Mouse (Mus musculus): ENCODE measurements at regions not wholly inside any gene's neighbourhood (a gene's known extent, or its start where the extent isn't known, plus 50 kb on each side); places are given as distances from the start of the nearest gene placed in this dataset.
A peak's percentile ranks its signal among the peaks of the same experiment; 100 is the strongest.

GRCm38 (mm10) chr1:42418233-42418632 is 277.3 kb upstream of the Pou3f3 start:
- no peak for DNase-seq (ENCODE audit: extremely low spot score, low read depth, low spot score)

GRCm38 (mm10) chr1:42436366-42436998 is 259.1 kb upstream of the Pou3f3 start:
- DNase-seq (ENCODE audit: extremely low spot score, low read depth, low spot score): no peak

- DNase-seq (ENCODE audit: extremely low spot score, low read depth, low spot score): no peak
Measured at GRCm38 (mm10) chr1:42468365-42468764, 227.2 kb upstream of the Pou3f3 start.

GRCm38 (mm10) chr1:42471846-42472494 is 223.6 kb upstream of the Pou3f3 start:
- DNase-seq (ENCODE audit: extremely low spot score, low read depth, low spot score): no peak

GRCm38 (mm10) chr1:42472495-42473230 is 222.9 kb upstream of the Pou3f3 start:
- DNase-seq (ENCODE audit: extremely low spot score, low read depth, low spot score): peak; percentile 26

GRCm38 (mm10) chr1:42474197-42474596 is 221.4 kb upstream of the Pou3f3 start:
- DNase-seq (ENCODE audit: extremely low spot score, low read depth, low spot score): no peak

GRCm38 (mm10) chr1:42474831-42475230 is 220.7 kb upstream of the Pou3f3 start:
- no peak for DNase-seq (ENCODE audit: extremely low spot score, low read depth, low spot score)

- no peak for DNase-seq (ENCODE audit: extremely low spot score, low read depth, low spot score)
Measured at GRCm38 (mm10) chr1:42475629-42476028, 219.9 kb upstream of the Pou3f3 start.

- DNase-seq (ENCODE audit: extremely low spot score, low read depth, low spot score): no peak
Measured at GRCm38 (mm10) chr1:42480348-42480920, 215.1 kb upstream of the Pou3f3 start.

- DNase-seq (ENCODE audit: extremely low spot score, low read depth, low spot score): no peak
Measured at GRCm38 (mm10) chr1:42489563-42489962, 206.0 kb upstream of the Pou3f3 start.

- DNase-seq (ENCODE audit: extremely low spot score, low read depth, low spot score): no peak
Measured at GRCm38 (mm10) chr1:42490856-42491643, 204.5 kb upstream of the Pou3f3 start.

GRCm38 (mm10) chr1:42491644-42492277 is 203.8 kb upstream of the Pou3f3 start:
- DNase-seq (ENCODE audit: extremely low spot score, low read depth, low spot score): no peak

GRCm38 (mm10) chr1:42496022-42496421 is 199.5 kb upstream of the Pou3f3 start:
- DNase-seq (ENCODE audit: extremely low spot score, low read depth, low spot score): no peak

- no peak for DNase-seq (ENCODE audit: extremely low spot score, low read depth, low spot score)
Measured at GRCm38 (mm10) chr1:42496433-42496832, 199.1 kb upstream of the Pou3f3 start.

GRCm38 (mm10) chr1:42498901-42499300 is 196.7 kb upstream of the Pou3f3 start:
- DNase-seq (ENCODE audit: extremely low spot score, low read depth, low spot score): no peak

GRCm38 (mm10) chr1:42504491-42504890 is 191.1 kb upstream of the Pou3f3 start:
- no peak for DNase-seq (ENCODE audit: extremely low spot score, low read depth, low spot score)

- no peak for DNase-seq (ENCODE audit: extremely low spot score, low read depth, low spot score)
Measured at GRCm38 (mm10) chr1:42505048-42505729, 190.4 kb upstream of the Pou3f3 start.

- DNase-seq (ENCODE audit: extremely low spot score, low read depth, low spot score): no peak
Measured at GRCm38 (mm10) chr1:42514417-42514816, 181.2 kb upstream of the Pou3f3 start.

- DNase-seq (ENCODE audit: extremely low spot score, low read depth, low spot score): no peak
Measured at GRCm38 (mm10) chr1:42524401-42524800, 171.2 kb upstream of the Pou3f3 start.

Data from hindlimb bud, embryonic 11.5 days (tissue).